Mouse (Mus musculus) midbrain, embryonic 14.5 days (tissue): ENCODE data around the gene Smc1a. TPM values are rescaled to one million over a fixed set of nuclear protein-coding genes. Genes with fewer than 3 reads are reported as not detected.
A peak's percentile ranks its signal among the peaks of the same experiment; 100 is the strongest.

Source experiments
- ATAC-seq: fragments of 200-750 bp; cut with Nextera tagmentation; 2 replicates; pipeline ENCODE4 v1.8.0; 2017; ENCODE audit warnings: moderate number of reproducible peaks, moderate library complexity; ENCODE audit not compliant: low FRiP score, low TSS enrichment
- DNase-seq: peaks from one replicate; pipeline ENCODE4 v3.0.0-alpha.2; 2015
- H3K27ac ChIP-seq: fragments of 300-500 bp; sonication (generic); replicated peaks from 2 replicates; pipeline ENCODE4 v1.5.1; 2014; ENCODE audit warnings: mild to moderate bottlenecking, low read depth, low read length, moderate library complexity
- H3K27me3 ChIP-seq: fragments of 300-500 bp; sonication (generic); 2 replicates; pipeline ENCODE4 v1.6.1; 2014; ENCODE audit warnings: low read length, control low read depth, mixed read lengths; ENCODE audit not compliant: control insufficient read depth, insufficient read depth
- H3K36me3 ChIP-seq: fragments of 300-500 bp; sonication (generic); 2 replicates; pipeline ENCODE4 v1.6.1; 2014; ENCODE audit warnings: low read length, control low read depth; ENCODE audit not compliant: control insufficient read depth, insufficient read depth
- H3K4me1 ChIP-seq: fragments of 300-500 bp; sonication (generic); 2 replicates; pipeline ENCODE4 v1.6.1; 2014; ENCODE audit warnings: mild to moderate bottlenecking, antibody characterized with exemption, low read length, control low read depth; ENCODE audit not compliant: control insufficient read depth, insufficient read depth
- H3K4me2 ChIP-seq: fragments of 300-500 bp; sonication (generic); 2 replicates; pipeline ENCODE4 v1.6.1; 2014; ENCODE audit warnings: mild to moderate bottlenecking, low read length, moderate library complexity
- H3K4me3 ChIP-seq: fragments of 300-500 bp; sonication (generic); replicated peaks from 2 replicates; pipeline ENCODE4 v1.5.1; 2014; ENCODE audit warnings: low read depth, low read length
- H3K9ac ChIP-seq: fragments of 300-500 bp; sonication (generic); replicated peaks from 2 replicates; pipeline ENCODE4 v1.6.1; 2014; ENCODE audit warnings: mild to moderate bottlenecking, low read length, moderate library complexity
- H3K9me3 ChIP-seq: fragments of 300-500 bp; sonication (generic); 2 replicates; pipeline ENCODE4 v1.6.1; 2016; ENCODE audit warnings: low read length, control low read depth, mixed read lengths; ENCODE audit not compliant: control insufficient read depth
- WGBS: fragments of 180-500 bp; shearing (Covaris S2); extraction: QIAGEN DNeasy Blood & Tissue Kit; methylation state at CpG from one replicate; pipeline ENCODE4 v1.1.7; 2014; 5-methylcytosine and 5-hydroxymethylcytosine counted together
- polyA plus RNA-seq: library from polyadenylated mRNA; unstranded; fragments of >200 nt; fragmentation: Nextera tagmentation; extraction: Ambion mirVana; gene quantifications from 2 replicates; pipeline ENCODE4 v1.2.1, GENCODE M21; 2014

Gene Smc1a
- polyA plus RNA-seq, result 50.2 and 83.1 TPM in 2 replicates

DNA sequence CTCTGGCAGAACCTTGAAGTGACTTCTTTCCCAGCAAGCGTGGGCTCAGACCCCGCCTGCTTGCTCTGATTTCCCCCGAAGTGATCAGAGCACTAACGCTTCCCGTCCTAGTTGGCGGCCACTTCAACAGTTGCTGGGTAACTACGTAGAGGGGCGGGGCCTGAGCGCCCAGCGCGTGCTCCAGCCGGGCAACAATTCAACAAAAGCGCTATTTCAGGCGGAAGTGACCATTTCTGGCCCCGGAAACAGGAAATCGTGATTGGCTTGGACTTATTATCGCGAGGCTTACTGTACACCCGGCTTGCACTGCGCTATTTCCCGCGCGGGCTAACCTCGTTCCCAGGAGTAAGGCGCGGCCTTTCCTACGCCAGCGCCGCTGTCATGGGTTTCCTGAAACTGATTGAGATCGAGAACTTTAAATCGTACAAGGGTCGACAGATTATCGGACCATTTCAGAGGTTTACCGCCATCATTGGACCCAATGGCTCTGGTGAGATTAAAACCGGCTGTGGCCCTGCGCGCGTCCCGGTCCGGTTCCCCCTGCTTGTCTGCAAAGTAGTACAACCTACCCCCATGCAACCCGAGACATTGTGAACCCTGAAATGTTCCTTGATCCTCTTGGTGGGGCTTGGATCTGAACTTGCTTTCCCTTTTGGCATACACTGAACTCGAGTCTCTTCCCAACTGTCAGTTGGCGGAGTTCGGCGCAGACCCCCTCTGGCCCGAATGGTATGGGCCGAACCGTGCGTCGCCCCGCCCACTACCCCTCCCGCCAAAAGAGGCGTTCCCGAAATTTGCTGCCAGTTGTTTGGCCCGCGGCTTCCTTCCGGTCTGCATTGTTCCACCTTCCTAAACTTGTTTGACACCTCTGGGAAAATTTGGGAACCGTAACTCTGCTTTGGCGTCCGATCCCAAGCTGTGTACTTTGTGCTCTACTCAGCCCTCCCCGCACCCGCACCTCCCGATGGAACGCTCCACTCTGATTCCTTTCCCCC is at the start of gene Smc1a, which contains the start of gene Ribc1:
Gene Smc1a (plus strand): TSS at position 278 of the 995 bp plus-strand sequence.
Gene Ribc1 (minus strand): TSS at position 145 of the 995 bp plus-strand sequence.
- 16% methylated on average over 64 of the region's 64 CpGs for WGBS
- DNase-seq (peak; percentile 94), ATAC-seq (peak; percentile 97)
- Histone ChIP-seq H3K36me3 (no peaks in the 10 kb centered on the region), H3K4me3 (peak within 1 kb of the TSS; percentile 51), H3K9me3 (no peaks in the 10 kb centered on the region), H3K4me1 (0 out of 2 replicates have a peak, but pooled peaks cover 4% of the 10 kb centered on the region), H3K4me2 (peak within 1 kb of the TSS; percentile 54), H3K27me3 (peaks cover 5% of the 10 kb centered on the region; the same call in 1 of the 2 replicates), H3K27ac (peak within 1 kb of the TSS; percentile 83), H3K9ac (peak within 1 kb of the TSS; percentile 58)

DNA sequence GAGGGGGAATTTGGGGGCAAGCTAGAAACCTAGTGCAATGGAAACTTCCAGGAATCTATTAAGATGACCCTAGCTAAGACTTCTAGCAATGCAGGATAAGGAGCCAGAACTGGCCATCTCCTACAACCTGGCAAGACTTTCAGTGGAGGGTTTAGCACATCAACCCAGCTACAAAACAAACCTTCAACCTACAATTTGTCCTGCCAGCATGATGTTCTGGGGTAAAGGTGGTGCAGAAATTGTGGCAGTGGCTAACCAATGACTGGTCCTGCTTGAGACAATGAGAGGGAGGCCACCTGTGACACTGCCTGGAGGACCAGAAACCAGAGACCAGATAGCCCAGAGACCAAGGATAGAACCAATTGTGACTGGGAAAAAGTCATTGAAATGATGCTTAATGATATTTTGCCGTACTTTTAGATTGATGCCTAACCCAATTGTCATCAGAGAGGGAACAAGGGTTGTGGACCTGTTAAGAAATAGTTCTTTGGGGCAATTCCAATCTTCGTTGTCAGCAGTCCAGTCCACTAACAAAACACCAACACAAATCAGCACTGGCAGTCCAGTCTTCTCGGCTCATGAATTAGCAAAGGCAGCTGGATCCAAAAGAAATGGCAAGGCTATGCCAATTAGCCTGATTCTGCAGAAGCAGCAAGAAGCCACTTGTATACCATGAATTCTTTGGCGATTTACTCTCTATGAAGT is 17.1 kb upstream of the Smc1a start:
- peaks cover 6% of the 10 kb centered on the region; the same call in 1 of the 2 replicates for H3K27me3 ChIP-seq
- 0 out of 2 replicates have a peak, but pooled peaks cover 4% of the 10 kb centered on the region for H3K36me3 ChIP-seq
- no peak overlapping the region for H3K4me2 ChIP-seq
- H3K4me3 ChIP-seq, result no peak overlapping the region
- H3K27ac ChIP-seq, result no peak overlapping the region
- DNase-seq, result no peak
- WGBS, result 68% methylated on average over 4 of the region's 4 CpGs
- no peaks in the 10 kb centered on the region for H3K4me1 ChIP-seq
- H3K9ac ChIP-seq, result no peak overlapping the region
- H3K9me3 ChIP-seq, result no peaks in the 10 kb centered on the region
- ATAC-seq, result no peak

DNA sequence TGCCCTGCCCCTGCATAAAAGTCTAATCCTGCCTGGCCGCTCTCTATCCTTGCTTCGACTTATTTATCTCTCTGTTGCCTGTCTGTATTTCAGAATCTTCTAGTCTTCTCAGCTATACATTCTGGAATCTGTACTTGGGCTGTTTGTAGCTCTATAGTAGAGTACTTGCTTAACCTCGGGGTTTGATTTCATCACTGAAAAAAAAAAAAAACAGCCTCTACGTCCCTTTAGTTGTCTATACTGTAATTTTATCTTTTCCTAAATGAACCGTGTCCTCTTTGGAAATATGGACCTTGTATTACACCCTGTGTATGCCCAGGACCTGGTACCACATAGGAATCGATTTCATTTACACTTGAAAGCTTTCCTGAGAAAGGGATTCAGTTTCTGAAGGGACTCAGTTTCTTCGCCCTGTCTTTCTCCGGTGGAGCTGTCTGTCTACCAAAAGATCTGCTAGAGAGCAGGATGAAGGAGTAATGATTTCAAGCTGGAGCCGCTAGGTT is 15.0 kb upstream of the Smc1a start:
- H3K27me3 ChIP-seq, result peaks cover 6% of the 10 kb centered on the region; the same call in 1 of the 2 replicates
- H3K9ac ChIP-seq, result no peak overlapping the region
- 44% methylated on average over 9 of the region's 9 CpGs for WGBS
- 0 out of 2 replicates have a peak overlapping the region, but pooled peaks have one; percentile 61 for H3K27ac ChIP-seq
- no peaks in the 10 kb centered on the region for H3K4me1 ChIP-seq
- no peak for ATAC-seq
- no peak for DNase-seq
- H3K36me3 ChIP-seq, result 0 out of 2 replicates have a peak, but pooled peaks cover 9% of the 10 kb centered on the region
- H3K9me3 ChIP-seq, result no peaks in the 10 kb centered on the region
- H3K4me2 ChIP-seq, result peak overlapping the region; percentile 63
- H3K4me3 ChIP-seq, result peak overlapping the region; percentile 46

DNA sequence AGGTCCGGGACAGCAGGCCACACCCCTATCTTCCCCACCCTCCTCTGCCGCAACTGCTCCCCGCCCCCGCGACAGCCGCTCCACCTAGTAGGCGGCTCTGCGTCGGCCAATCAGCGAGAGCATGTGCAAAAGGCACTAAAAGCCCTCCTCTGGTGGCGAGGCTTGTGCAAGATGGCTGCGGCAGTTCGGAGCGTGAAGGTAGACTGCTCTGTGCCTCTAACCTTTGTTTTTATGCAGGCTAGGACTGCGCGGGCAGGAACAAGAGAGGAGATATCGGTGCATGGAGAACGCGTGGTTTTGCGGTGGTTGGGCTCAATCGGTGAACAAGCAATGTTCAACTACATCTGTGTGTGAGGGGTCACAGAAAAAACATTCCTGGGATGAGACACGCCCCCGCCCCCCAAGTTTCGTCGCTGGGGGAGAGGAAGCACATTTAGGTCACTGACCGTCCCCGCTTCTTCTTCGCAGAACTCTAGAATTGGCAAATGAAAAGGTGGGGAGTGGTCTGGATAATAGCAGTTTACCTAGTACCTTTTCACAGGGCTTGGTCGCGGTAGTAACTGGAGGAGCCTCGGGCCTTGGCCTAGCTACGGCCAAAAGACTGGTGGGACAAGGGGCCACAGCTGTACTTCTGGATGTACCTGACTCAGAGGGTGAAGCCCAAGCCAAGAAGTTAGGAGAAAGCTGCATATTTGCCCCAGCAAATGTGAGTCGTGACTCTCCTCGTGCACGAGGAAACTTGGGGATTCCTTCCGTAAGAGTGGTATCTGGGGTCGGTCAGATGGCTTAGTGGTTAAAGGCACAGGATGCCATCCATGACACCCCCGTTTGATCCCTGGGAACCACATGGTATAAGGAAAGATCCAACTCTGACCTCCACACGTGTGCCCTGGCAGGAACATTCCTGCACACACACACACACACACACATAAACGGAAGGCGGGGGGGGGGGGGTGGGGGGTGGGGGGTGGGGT is 14.2 kb upstream of the Smc1a start, which contains the start of gene Hsd17b10:
Gene Hsd17b10 (plus strand): TSS at position 109 of the 974 bp plus-strand sequence.
- DNase-seq (peak; percentile 86), ATAC-seq (peak; percentile 96)
- H3K4me2 ChIP-seq, result peak within 1 kb of the TSS; percentile 63
- no peaks in the 10 kb centered on the region for H3K4me1 ChIP-seq
- 24% methylated on average over 40 of the region's 41 CpGs for WGBS
- H3K4me3 ChIP-seq, result peak within 1 kb of the TSS; percentile 46
- H3K27ac ChIP-seq, result peak within 1 kb of the TSS; percentile 61; the same call in 1 of the 2 replicates
- H3K9ac ChIP-seq, result peak within 1 kb of the TSS; percentile 54
- no peaks in the 10 kb centered on the region for H3K9me3 ChIP-seq
- H3K27me3 ChIP-seq, result peaks cover 8% of the 10 kb centered on the region; the same call in 1 of the 2 replicates
- H3K36me3 ChIP-seq, result 0 out of 2 replicates have a peak, but pooled peaks cover 10% of the 10 kb centered on the region

DNA sequence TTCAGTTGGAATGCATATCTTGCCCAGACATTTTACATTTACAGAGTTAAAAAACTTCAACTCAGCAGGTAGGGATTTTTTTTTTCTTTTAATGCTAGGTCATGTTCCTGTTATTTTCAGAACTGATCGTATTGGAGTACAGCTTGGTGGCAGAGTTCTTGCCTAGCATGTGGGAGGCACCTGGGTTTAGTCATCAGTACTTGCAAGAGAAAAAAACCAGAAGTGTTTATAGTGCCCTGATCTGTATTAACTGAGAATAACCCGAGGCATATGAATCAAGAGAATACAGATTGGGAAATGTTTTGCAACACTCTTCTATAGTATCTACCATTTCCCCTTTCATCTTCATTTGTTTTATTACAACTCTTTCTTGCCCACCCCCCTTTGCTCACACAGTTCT is 13.4 kb upstream of the Smc1a start:
- DNase-seq, result no peak
- no peak overlapping the region for H3K4me3 ChIP-seq
- H3K36me3 ChIP-seq, result 0 out of 2 replicates have a peak, but pooled peaks cover 14% of the 10 kb centered on the region
- no peak overlapping the region for H3K27ac ChIP-seq
- ATAC-seq, result no peak
- H3K9me3 ChIP-seq, result no peaks in the 10 kb centered on the region
- peak overlapping the region; percentile 63; the same call in 1 of the 2 replicates for H3K4me2 ChIP-seq
- no peaks in the 10 kb centered on the region for H3K4me1 ChIP-seq
- WGBS, result 79% methylated on average over 2 of the region's 2 CpGs
- H3K27me3 ChIP-seq, result peaks cover 15% of the 10 kb centered on the region; the same call in 1 of the 2 replicates
- no peak overlapping the region for H3K9ac ChIP-seq

DNA sequence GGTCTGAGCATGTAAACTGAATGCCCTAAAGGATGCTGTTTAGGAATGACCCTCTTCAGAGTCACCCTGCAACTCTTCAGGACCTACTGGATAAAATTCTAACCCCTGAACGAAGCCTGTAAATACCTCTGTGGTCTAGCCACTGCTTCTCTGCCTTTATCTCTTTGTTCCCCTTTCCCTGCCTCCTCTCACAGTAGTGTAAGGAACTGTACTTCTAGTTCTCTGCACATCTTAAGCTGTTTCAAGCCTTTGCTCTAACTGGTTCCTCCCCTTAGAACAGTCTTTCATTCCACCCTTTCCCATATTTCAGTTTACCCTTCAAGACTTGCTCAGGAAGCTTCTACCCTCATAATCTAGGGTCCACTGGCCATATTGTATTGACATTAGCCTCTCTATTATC is 8.4 kb upstream of the Smc1a start:
- WGBS, result 88% methylated on average over 1 of the region's 1 CpGs
- Histone ChIP-seq H3K4me1 (no peaks in the 10 kb centered on the region), H3K9ac (no peak overlapping the region), H3K27me3 (peaks cover 15% of the 10 kb centered on the region; the same call in 1 of the 2 replicates), H3K27ac (no peak overlapping the region), H3K36me3 (0 out of 2 replicates have a peak, but pooled peaks cover 14% of the 10 kb centered on the region), H3K4me2 (no peak overlapping the region), H3K4me3 (no peak overlapping the region), H3K9me3 (no peaks in the 10 kb centered on the region)
- DNase-seq, result no peak
- no peak for ATAC-seq

DNA sequence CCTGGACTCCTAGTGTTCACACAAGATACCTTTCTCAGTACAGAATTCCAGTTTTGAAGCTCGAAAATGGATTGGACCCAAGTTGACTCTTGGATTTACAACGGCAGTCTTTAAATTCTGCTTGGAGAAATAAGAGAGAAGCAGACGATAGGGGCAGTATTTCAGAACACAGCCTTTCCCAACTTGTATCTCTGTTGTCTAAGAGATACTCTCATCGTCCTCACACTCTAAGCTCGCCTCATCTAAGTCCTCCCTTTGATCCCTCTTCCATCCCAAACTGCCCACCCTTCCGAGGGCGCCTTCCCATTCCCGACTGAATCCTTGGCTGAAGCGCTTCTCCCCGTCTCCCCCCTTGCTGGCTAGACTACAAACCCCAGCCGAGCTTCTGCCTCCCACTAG is 477 bp upstream of the Smc1a start:
- no peak; the same call in 1 of the 2 replicates for ATAC-seq
- H3K4me1 ChIP-seq, result 0 out of 2 replicates have a peak, but pooled peaks cover 4% of the 10 kb centered on the region
- H3K4me2 ChIP-seq, result peak overlapping the region; percentile 54
- peak overlapping the region; percentile 58 for H3K9ac ChIP-seq
- H3K36me3 ChIP-seq, result no peaks in the 10 kb centered on the region
- H3K9me3 ChIP-seq, result no peaks in the 10 kb centered on the region
- peak overlapping the region; percentile 82 for H3K27ac ChIP-seq
- peak; percentile 18 for DNase-seq
- 33% methylated on average over 11 of the region's 11 CpGs for WGBS
- H3K27me3 ChIP-seq, result peaks cover 9% of the 10 kb centered on the region; the same call in 1 of the 2 replicates
- peak overlapping the region; percentile 51 for H3K4me3 ChIP-seq
